Mouse (Mus musculus): Measurements from ENCODE around the gene Rabgap1l. TPM values are rescaled to one million over a fixed set of nuclear protein-coding genes. Genes with fewer than 3 reads are reported as not detected.
A peak's percentile ranks its signal among the peaks of the same experiment; 100 is the strongest.

Rabgap1l gene
- polyA plus RNA-seq, 1 experiment from 2014 or later: 44.8 TPM

GRCm38 (mm10) chr1:160261849-160262248 is 531.2 kb downstream of the Rabgap1l start:
- no peaks in the 10 kb centered on the region for H3K27me3 ChIP-seq (ENCODE audit: control insufficient read depth, insufficient read depth, low read length)
- 69% methylated on average over 2 of the region's 2 CpGs for WGBS
- no peaks in the 10 kb centered on the region for H3K36me3 ChIP-seq (ENCODE audit: control insufficient read depth, insufficient read depth, low read length)
- H3K9ac ChIP-seq (replicated peaks; ENCODE audit: low read length): no peak overlapping the region
- no peaks in the 10 kb centered on the region for H3K9me3 ChIP-seq (ENCODE audit: control insufficient read depth, low read length)
- DNase-seq (no peak), ATAC-seq (ENCODE audit: low FRiP score, low TSS enrichment) (no peak)
- no peak overlapping the region for H3K4me2 ChIP-seq (ENCODE audit: low read length)
- no peak overlapping the region for H3K27ac ChIP-seq (replicated peaks; ENCODE audit: low read depth, low read length)
- H3K4me1 ChIP-seq (ENCODE audit: control insufficient read depth, insufficient read depth, low read length): peaks cover 9% of the 10 kb centered on the region; the same call in 1 of the 2 replicates
- H3K4me3 ChIP-seq (replicated peaks; ENCODE audit: low read depth, low read length): no peak overlapping the region

- ATAC-seq (ENCODE audit: low FRiP score, low TSS enrichment) (no peak), DNase-seq (no peak)
- Histone ChIP-seq H3K27me3 (ENCODE audit: control insufficient read depth, insufficient read depth, low read length) (no peaks in the 10 kb centered on the region), H3K9me3 (ENCODE audit: control insufficient read depth, low read length) (no peaks in the 10 kb centered on the region), H3K4me2 (ENCODE audit: low read length) (no peak overlapping the region), H3K27ac (replicated peaks; ENCODE audit: low read depth, low read length) (peak overlapping the region; percentile 64), H3K4me3 (replicated peaks; ENCODE audit: low read depth, low read length) (no peak overlapping the region), H3K4me1 (ENCODE audit: control insufficient read depth, insufficient read depth, low read length) (peaks cover 9% of the 10 kb centered on the region; the same call in 1 of the 2 replicates), H3K9ac (replicated peaks; ENCODE audit: low read length) (no peak overlapping the region), H3K36me3 (ENCODE audit: control insufficient read depth, insufficient read depth, low read length) (no peaks in the 10 kb centered on the region)
- 88% methylated on average over 4 of the region's 4 CpGs for WGBS
Observed at GRCm38 (mm10) chr1:160260605-160261004, 532.4 kb downstream of the Rabgap1l start.

- no peak overlapping the region for H3K9ac ChIP-seq (replicated peaks; ENCODE audit: low read length)
- ATAC-seq (ENCODE audit: low FRiP score, low TSS enrichment) (peak; percentile 68; the same call in 1 of the 2 replicates), DNase-seq (peak; percentile 81)
- H3K4me2 ChIP-seq (ENCODE audit: low read length): no peak overlapping the region; the same call in 1 of the 2 replicates
- peaks cover 9% of the 10 kb centered on the region; the same call in 1 of the 2 replicates for H3K4me1 ChIP-seq (ENCODE audit: control insufficient read depth, insufficient read depth, low read length)
- H3K27ac ChIP-seq (replicated peaks; ENCODE audit: low read depth, low read length): 0 out of 2 replicates have a peak overlapping the region, but pooled peaks have one; percentile 34
- no peaks in the 10 kb centered on the region for H3K9me3 ChIP-seq (ENCODE audit: control insufficient read depth, low read length)
- no peaks in the 10 kb centered on the region for H3K27me3 ChIP-seq (ENCODE audit: control insufficient read depth, insufficient read depth, low read length)
- WGBS: 39% methylated on average over 7 of the region's 7 CpGs
- no peak overlapping the region for H3K4me3 ChIP-seq (replicated peaks; ENCODE audit: low read depth, low read length)
- no peaks in the 10 kb centered on the region for H3K36me3 ChIP-seq (ENCODE audit: control insufficient read depth, insufficient read depth, low read length)
Observed at GRCm38 (mm10) chr1:160259884-160260283, 533.1 kb downstream of the Rabgap1l start.

GRCm38 (mm10) chr1:160253108-160253507 is 539.9 kb downstream of the Rabgap1l start:
- ATAC-seq (ENCODE audit: low FRiP score, low TSS enrichment) (no peak), DNase-seq (no peak)
- H3K27me3 ChIP-seq (ENCODE audit: control insufficient read depth, insufficient read depth, low read length): no peaks in the 10 kb centered on the region
- H3K27ac ChIP-seq (replicated peaks; ENCODE audit: low read depth, low read length): no peak overlapping the region
- no peaks in the 10 kb centered on the region for H3K4me1 ChIP-seq (ENCODE audit: control insufficient read depth, insufficient read depth, low read length)
- H3K36me3 ChIP-seq (ENCODE audit: control insufficient read depth, insufficient read depth, low read length): no peaks in the 10 kb centered on the region
- H3K4me3 ChIP-seq (replicated peaks; ENCODE audit: low read depth, low read length): no peak overlapping the region
- no peak overlapping the region for H3K9ac ChIP-seq (replicated peaks; ENCODE audit: low read length)
- no peaks in the 10 kb centered on the region for H3K9me3 ChIP-seq (ENCODE audit: control insufficient read depth, low read length)
- no peak overlapping the region for H3K4me2 ChIP-seq (ENCODE audit: low read length)
- 94% methylated on average over 2 of the region's 2 CpGs for WGBS

- DNase-seq (no peak), ATAC-seq (ENCODE audit: low FRiP score, low TSS enrichment) (no peak)
- WGBS: 82% methylated on average over 5 of the region's 5 CpGs
Observed at GRCm38 (mm10) chr1:160251388-160252007, 541.5 kb downstream of the Rabgap1l start.

GRCm38 (mm10) chr1:160250782-160251181 is 542.2 kb downstream of the Rabgap1l start:
- DNase-seq: no peak
- H3K27me3 ChIP-seq (ENCODE audit: control insufficient read depth, insufficient read depth, low read length): no peaks in the 10 kb centered on the region
- no peak for ATAC-seq (ENCODE audit: low FRiP score, low TSS enrichment)
- H3K4me1 ChIP-seq (ENCODE audit: control insufficient read depth, insufficient read depth, low read length): no peaks in the 10 kb centered on the region
- H3K36me3 ChIP-seq (ENCODE audit: control insufficient read depth, insufficient read depth, low read length): no peaks in the 10 kb centered on the region
- no peak overlapping the region for H3K27ac ChIP-seq (replicated peaks; ENCODE audit: low read depth, low read length)
- 88% methylated on average over 4 of the region's 4 CpGs for WGBS
- H3K4me3 ChIP-seq (replicated peaks; ENCODE audit: low read depth, low read length): no peak overlapping the region
- H3K9me3 ChIP-seq (ENCODE audit: control insufficient read depth, low read length): no peaks in the 10 kb centered on the region
- no peak overlapping the region for H3K4me2 ChIP-seq (ENCODE audit: low read length)
- no peak overlapping the region for H3K9ac ChIP-seq (replicated peaks; ENCODE audit: low read length)

More at GRCm38 (mm10) chr1:160251388-160252007, 541.5 kb downstream of the Rabgap1l start:
- Histone ChIP-seq H3K4me3 (replicated peaks; ENCODE audit: low read depth, low read length) (no peak overlapping the region), H3K27me3 (ENCODE audit: control insufficient read depth, insufficient read depth, low read length) (no peaks in the 10 kb centered on the region), H3K36me3 (ENCODE audit: control insufficient read depth, insufficient read depth, low read length) (no peaks in the 10 kb centered on the region), H3K9ac (replicated peaks; ENCODE audit: low read length) (no peak overlapping the region), H3K4me1 (ENCODE audit: control insufficient read depth, insufficient read depth, low read length) (no peaks in the 10 kb centered on the region), H3K9me3 (ENCODE audit: control insufficient read depth, low read length) (no peaks in the 10 kb centered on the region), H3K27ac (replicated peaks; ENCODE audit: low read depth, low read length) (no peak overlapping the region), H3K4me2 (ENCODE audit: low read length) (no peak overlapping the region)

GRCm38 (mm10) chr1:160249786-160250185 is 543.2 kb downstream of the Rabgap1l start:
- Histone ChIP-seq H3K27ac (replicated peaks; ENCODE audit: low read depth, low read length) (no peak overlapping the region), H3K4me3 (replicated peaks; ENCODE audit: low read depth, low read length) (no peak overlapping the region), H3K9ac (replicated peaks; ENCODE audit: low read length) (no peak overlapping the region), H3K4me2 (ENCODE audit: low read length) (no peak overlapping the region), H3K4me1 (ENCODE audit: control insufficient read depth, insufficient read depth, low read length) (no peaks in the 10 kb centered on the region), H3K27me3 (ENCODE audit: control insufficient read depth, insufficient read depth, low read length) (no peaks in the 10 kb centered on the region), H3K36me3 (ENCODE audit: control insufficient read depth, insufficient read depth, low read length) (no peaks in the 10 kb centered on the region), H3K9me3 (ENCODE audit: control insufficient read depth, low read length) (no peaks in the 10 kb centered on the region)
- ATAC-seq (ENCODE audit: low FRiP score, low TSS enrichment): no peak
- DNase-seq: no peak
- WGBS: 85% methylated on average over 3 of the region's 3 CpGs

GRCm38 (mm10) chr1:160247473-160247872 is 545.5 kb downstream of the Rabgap1l start:
- no peak for DNase-seq
- Histone ChIP-seq H3K4me2 (ENCODE audit: low read length) (no peak overlapping the region), H3K27ac (replicated peaks; ENCODE audit: low read depth, low read length) (no peak overlapping the region), H3K4me3 (replicated peaks; ENCODE audit: low read depth, low read length) (no peak overlapping the region), H3K9me3 (ENCODE audit: control insufficient read depth, low read length) (no peaks in the 10 kb centered on the region), H3K9ac (replicated peaks; ENCODE audit: low read length) (no peak overlapping the region), H3K4me1 (ENCODE audit: control insufficient read depth, insufficient read depth, low read length) (no peaks in the 10 kb centered on the region), H3K36me3 (ENCODE audit: control insufficient read depth, insufficient read depth, low read length) (no peaks in the 10 kb centered on the region), H3K27me3 (ENCODE audit: control insufficient read depth, insufficient read depth, low read length) (no peaks in the 10 kb centered on the region)
- WGBS: 85% methylated on average over 9 of the region's 9 CpGs
- ATAC-seq (ENCODE audit: low FRiP score, low TSS enrichment): no peak

GRCm38 (mm10) chr1:160246844-160247243 is 546.2 kb downstream of the Rabgap1l start:
- ATAC-seq (ENCODE audit: low FRiP score, low TSS enrichment) (no peak), DNase-seq (no peak)
- H3K4me3 ChIP-seq (replicated peaks; ENCODE audit: low read depth, low read length): no peak overlapping the region
- H3K27me3 ChIP-seq (ENCODE audit: control insufficient read depth, insufficient read depth, low read length): no peaks in the 10 kb centered on the region
- no peaks in the 10 kb centered on the region for H3K4me1 ChIP-seq (ENCODE audit: control insufficient read depth, insufficient read depth, low read length)
- no peaks in the 10 kb centered on the region for H3K36me3 ChIP-seq (ENCODE audit: control insufficient read depth, insufficient read depth, low read length)
- H3K9me3 ChIP-seq (ENCODE audit: control insufficient read depth, low read length): no peaks in the 10 kb centered on the region
- no peak overlapping the region for H3K27ac ChIP-seq (replicated peaks; ENCODE audit: low read depth, low read length)
- no peak overlapping the region for H3K4me2 ChIP-seq (ENCODE audit: low read length)
- 82% methylated on average over 4 of the region's 4 CpGs for WGBS
- H3K9ac ChIP-seq (replicated peaks; ENCODE audit: low read length): no peak overlapping the region
